Mouse (Mus musculus) small intestine, adult 2 months (tissue): ENCODE data around the gene Hoxa10.

Experiments
- CTCF ChIP-seq: fragments of 200-500 bp; IDR thresholded peaks from 2 replicates; pipeline ENCODE4 v1.5.1; 2012; ENCODE audit warnings: low read depth, mild to moderate bottlenecking, control low read depth, inconsistent platforms, low read length, moderate library complexity, mixed read lengths; ENCODE audit not compliant: insufficient replicate concordance, insufficient read length; ENCODE audit errors: extremely low read depth
- POLR2A ChIP-seq: fragments of 200-500 bp; IDR thresholded peaks from 2 replicates; pipeline ENCODE4 v1.6.1; 2012; ENCODE audit warnings: low read depth, mild to moderate bottlenecking, control low read depth, inconsistent platforms, low read length, moderate library complexity

DNA sequence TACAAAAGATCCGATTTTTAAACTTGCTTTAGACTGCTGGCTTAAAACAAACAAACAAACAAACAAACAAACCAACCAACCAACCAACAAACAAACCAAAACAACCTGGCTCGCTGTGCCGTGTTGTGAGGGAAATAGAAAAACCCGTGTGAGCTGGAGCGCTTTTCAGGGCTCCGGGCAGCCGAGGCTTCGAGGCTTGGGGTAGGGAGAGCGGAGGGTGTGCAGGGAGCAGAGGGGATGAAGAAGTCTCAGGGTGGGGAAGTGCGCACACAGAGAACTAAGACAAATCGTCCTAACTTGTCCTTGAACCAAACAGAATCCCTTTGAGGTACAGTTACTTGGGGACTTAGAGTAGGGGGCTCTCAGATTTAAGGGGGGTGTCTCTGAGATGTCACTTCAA is 33.9 kb upstream of the Hoxa10 start:
- TF ChIP-seq CTCF (no peak), POLR2A (no peak)
